Mouse (Mus musculus) embryonic facial prominence, embryonic 12.5 days (tissue): Measurements from ENCODE around the gene Eif4g2. TPM values are rescaled to one million over a fixed set of nuclear protein-coding genes. Genes with fewer than 3 reads are reported as not detected.

Experiments used
- ATAC-seq: fragments of 200-750 bp; cut with Nextera tagmentation; 2 replicates; pipeline ENCODE4 v1.8.0; 2017; ENCODE audit not compliant: insufficient number of reproducible peaks, insufficient read depth, low FRiP score, low TSS enrichment
- H3K27ac ChIP-seq: fragments of 300-500 bp; sonication (generic); 2 replicates; pipeline ENCODE4 v1.5.1; 2016; ENCODE audit warnings: mild to moderate bottlenecking
- H3K27me3 ChIP-seq: fragments of 300-500 bp; sonication (generic); 2 replicates; pipeline ENCODE4 v1.6.1; 2016; ENCODE audit warnings: mild to moderate bottlenecking, moderate library complexity
- H3K36me3 ChIP-seq: fragments of 300-500 bp; sonication (generic); 2 replicates; pipeline ENCODE4 v1.6.1; 2016; ENCODE audit warnings: mild to moderate bottlenecking
- H3K4me1 ChIP-seq: fragments of 300-500 bp; sonication (generic); 2 replicates; pipeline ENCODE4 v1.6.1; 2016
- H3K4me2 ChIP-seq: fragments of 300-500 bp; sonication (generic); replicated peaks from 2 replicates; pipeline ENCODE4 v1.6.1; 2016; ENCODE audit warnings: mild to moderate bottlenecking, moderate library complexity
- H3K4me3 ChIP-seq: fragments of 300-500 bp; sonication (generic); 2 replicates; pipeline ENCODE4 v1.5.1; 2016; ENCODE audit warnings: mild to moderate bottlenecking
- H3K9ac ChIP-seq: fragments of 300-500 bp; sonication (generic); 2 replicates; pipeline ENCODE4 v1.6.1; 2016; ENCODE audit warnings: mild to moderate bottlenecking, moderate library complexity
- H3K9me3 ChIP-seq: fragments of 300-500 bp; sonication (generic); 2 replicates; pipeline ENCODE4 v1.6.1; 2016; ENCODE audit warnings: mild to moderate bottlenecking, moderate library complexity
- WGBS: fragments of 180-500 bp; shearing (Covaris S2); methylation state at CpG from one replicate; pipeline ENCODE4 v1.1.7; 2016; 5-methylcytosine and 5-hydroxymethylcytosine counted together
- polyA plus RNA-seq: library from polyadenylated mRNA; unstranded; fragments of >200 nt; fragmentation: Nextera tagmentation; extraction: Ambion mirVana; gene quantifications from 2 replicates; pipeline ENCODE4 v1.2.1, GENCODE M21; 2016

Eif4g2 gene
- polyA plus RNA-seq, 1 experiment from 2014 or later: 1,084 TPM

DNA sequence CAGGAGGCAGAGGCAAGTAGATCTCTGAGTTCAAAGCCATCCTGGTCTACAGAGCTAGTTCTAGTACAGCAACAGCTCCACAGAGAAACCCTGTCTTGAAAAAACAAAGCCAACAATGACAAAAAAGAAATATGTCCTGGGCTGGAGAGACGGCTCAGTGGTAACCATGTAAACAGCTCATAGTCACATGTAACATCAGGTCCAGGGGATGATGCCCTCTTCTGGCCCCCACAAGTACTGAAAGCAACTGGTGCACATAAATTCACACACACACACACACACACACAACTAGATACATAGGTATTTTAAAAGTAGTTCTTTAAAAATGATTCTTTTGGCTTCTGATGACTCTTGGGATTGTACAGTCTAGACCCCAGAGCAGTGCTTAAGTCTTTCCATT lies 19.9 kb downstream of the Eif4g2 start:
- Histone ChIP-seq H3K9ac (no peak overlapping the region), H3K4me2 (no peak overlapping the region), H3K9me3 (peaks cover 4% of the 10 kb centered on the region; the same call in 1 of the 2 replicates), H3K36me3 (peaks cover 6% of the 10 kb centered on the region), H3K27me3 (no peaks in the 10 kb centered on the region), H3K4me3 (no peak overlapping the region), H3K27ac (no peak overlapping the region), H3K4me1 (peaks cover 4% of the 10 kb centered on the region)
- WGBS: 83% methylated on average over 1 of the region's 1 CpGs
- no peak for ATAC-seq

DNA sequence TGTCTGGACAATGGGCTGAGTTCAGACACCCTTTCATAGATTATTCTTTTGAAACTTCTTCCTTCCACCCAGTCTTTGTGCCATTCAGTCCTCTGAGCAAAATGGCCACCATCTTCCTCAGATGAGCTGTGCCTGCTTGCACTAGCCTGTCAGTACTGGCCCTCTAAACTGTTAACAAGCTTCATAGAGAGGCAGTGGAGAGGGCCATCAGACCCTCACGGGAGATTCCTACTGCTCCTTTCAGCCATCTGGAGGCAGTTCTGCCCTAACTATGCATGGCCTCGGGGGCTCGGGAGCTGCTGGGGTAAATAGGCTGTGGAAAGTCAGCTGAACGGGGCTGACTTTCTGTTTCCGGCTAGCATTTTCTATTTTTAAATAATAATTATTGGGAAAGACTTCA lies 23.3 kb downstream of the Eif4g2 start:
- H3K36me3 ChIP-seq: peaks cover 17% of the 10 kb centered on the region
- WGBS: 40% methylated on average over 5 of the region's 5 CpGs
- H3K4me1 ChIP-seq: peaks cover 4% of the 10 kb centered on the region
- no peaks in the 10 kb centered on the region for H3K27me3 ChIP-seq
- no peak overlapping the region for H3K4me3 ChIP-seq
- H3K9ac ChIP-seq: no peak overlapping the region
- H3K27ac ChIP-seq: no peak overlapping the region; the same call in 1 of the 2 replicates
- ATAC-seq: no peak
- no peak overlapping the region for H3K4me2 ChIP-seq
- H3K9me3 ChIP-seq: no peaks in the 10 kb centered on the region

DNA sequence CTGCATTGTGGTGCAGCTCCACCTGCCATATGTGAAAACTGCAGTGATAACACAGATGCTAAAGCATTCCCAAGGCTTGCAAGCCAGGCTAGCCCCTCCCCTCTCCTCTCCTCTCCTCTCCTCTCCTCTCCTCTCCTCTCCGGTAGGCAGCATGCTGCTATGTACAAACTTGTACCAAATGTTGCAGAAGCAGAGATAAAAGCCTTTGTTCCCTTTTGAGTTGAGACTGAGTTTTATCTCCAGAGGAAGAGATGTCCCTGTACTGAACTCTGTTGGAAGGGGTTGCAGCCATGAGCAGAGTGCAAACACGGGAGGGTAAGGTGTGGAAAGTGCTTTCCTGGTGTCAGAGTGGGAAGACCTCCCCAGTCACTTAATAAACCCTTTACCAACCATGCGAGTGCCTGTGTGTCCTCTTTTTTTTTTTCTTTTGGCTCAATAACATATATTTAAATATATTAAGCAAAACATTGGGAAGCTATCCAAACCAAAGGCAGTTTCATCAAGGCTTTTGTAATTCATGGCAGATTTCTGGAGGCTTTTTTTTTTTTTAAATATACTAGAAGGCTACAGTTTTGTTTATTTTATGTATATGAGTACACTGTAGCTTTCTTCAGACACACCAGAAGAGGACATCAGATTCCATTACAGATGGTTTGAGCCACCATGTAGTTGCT lies 26.7 kb downstream of the Eif4g2 start:
- 84% methylated on average over 3 of the region's 3 CpGs for WGBS

GRCm38 (mm10) chr7:111055221-111055620 lies 27.6 kb downstream of the Eif4g2 start:
- Histone ChIP-seq H3K27ac (no peak overlapping the region), H3K4me3 (no peak overlapping the region), H3K4me1 (peaks cover 4% of the 10 kb centered on the region), H3K4me2 (no peak overlapping the region), H3K9ac (no peak overlapping the region), H3K27me3 (no peaks in the 10 kb centered on the region), H3K36me3 (peaks cover 60% of the 10 kb centered on the region), H3K9me3 (no peaks in the 10 kb centered on the region)
- ATAC-seq: no peak
- 93% methylated on average over 19 of the region's 19 CpGs for WGBS

More for the DNA sequence above, 26.7 kb downstream of the Eif4g2 start:
- Histone ChIP-seq H3K4me3 (no peak overlapping the region), H3K9me3 (no peaks in the 10 kb centered on the region), H3K27ac (no peak overlapping the region), H3K9ac (no peak overlapping the region), H3K36me3 (peaks cover 51% of the 10 kb centered on the region), H3K27me3 (no peaks in the 10 kb centered on the region), H3K4me2 (no peak overlapping the region), H3K4me1 (peaks cover 4% of the 10 kb centered on the region)
- ATAC-seq: no peak

- no peak overlapping the region for H3K4me2 ChIP-seq
- H3K4me1 ChIP-seq: no peaks in the 10 kb centered on the region
- no peak for ATAC-seq
- H3K9me3 ChIP-seq: no peaks in the 10 kb centered on the region
- no peak overlapping the region for H3K9ac ChIP-seq
- WGBS: 65% methylated on average over 6 of the region's 6 CpGs
- no peak overlapping the region for H3K27ac ChIP-seq
- H3K27me3 ChIP-seq: no peaks in the 10 kb centered on the region
- H3K36me3 ChIP-seq: peaks cover 94% of the 10 kb centered on the region
- H3K4me3 ChIP-seq: no peak overlapping the region
These were observed 33.0 kb downstream of the Eif4g2 start for GRCm38 (mm10) chr7:111049652-111050421.

GRCm38 (mm10) chr7:111048920-111049319 lies 33.9 kb downstream of the Eif4g2 start:
- no peak for ATAC-seq
- no peak overlapping the region for H3K4me3 ChIP-seq
- no peak overlapping the region for H3K4me2 ChIP-seq
- H3K9ac ChIP-seq: no peak overlapping the region
- H3K4me1 ChIP-seq: no peaks in the 10 kb centered on the region
- H3K27me3 ChIP-seq: no peaks in the 10 kb centered on the region
- peaks cover 94% of the 10 kb centered on the region for H3K36me3 ChIP-seq
- H3K9me3 ChIP-seq: no peaks in the 10 kb centered on the region
- H3K27ac ChIP-seq: no peak overlapping the region
- WGBS: 90% methylated on average over 5 of the region's 5 CpGs

DNA sequence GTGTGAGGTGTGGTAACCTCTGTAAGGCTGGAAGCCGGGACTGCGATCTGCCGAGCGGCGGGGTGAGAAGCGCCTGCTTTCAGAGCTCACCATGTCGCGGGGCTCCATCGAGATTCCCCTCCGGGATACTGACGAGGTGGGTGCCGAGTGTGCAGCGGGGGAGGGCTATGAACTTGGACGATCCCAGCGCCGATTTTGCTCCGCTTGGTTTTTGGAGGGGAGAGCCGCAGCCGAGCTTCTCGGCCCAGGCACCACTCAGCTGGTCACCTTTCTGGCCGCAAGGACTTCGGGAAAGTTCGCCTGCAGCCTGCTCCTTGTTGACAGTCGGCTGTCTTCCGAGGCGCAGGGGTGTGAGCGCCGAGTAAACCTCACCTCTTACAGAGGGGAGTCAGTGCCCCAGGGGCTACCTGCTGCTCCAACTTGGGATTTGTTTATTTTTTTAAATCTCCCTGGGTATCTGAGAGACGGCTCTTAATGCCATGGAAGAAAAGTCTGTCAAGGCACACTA lies 53.7 kb downstream of the Eif4g2 start:
- Histone ChIP-seq H3K9me3 (no peaks in the 10 kb centered on the region), H3K9ac (peak overlapping the region; percentile 71), H3K27me3 (no peaks in the 10 kb centered on the region), H3K4me1 (peaks cover 7% of the 10 kb centered on the region; the same call in 1 of the 2 replicates), H3K4me3 (peak overlapping the region; percentile 83), H3K36me3 (peaks cover 9% of the 10 kb centered on the region), H3K27ac (peak overlapping the region; percentile 88), H3K4me2 (peak overlapping the region; percentile 74)
- ATAC-seq: peak; percentile 73
- under 1% methylated on average over 29 of the region's 29 CpGs for WGBS

DNA sequence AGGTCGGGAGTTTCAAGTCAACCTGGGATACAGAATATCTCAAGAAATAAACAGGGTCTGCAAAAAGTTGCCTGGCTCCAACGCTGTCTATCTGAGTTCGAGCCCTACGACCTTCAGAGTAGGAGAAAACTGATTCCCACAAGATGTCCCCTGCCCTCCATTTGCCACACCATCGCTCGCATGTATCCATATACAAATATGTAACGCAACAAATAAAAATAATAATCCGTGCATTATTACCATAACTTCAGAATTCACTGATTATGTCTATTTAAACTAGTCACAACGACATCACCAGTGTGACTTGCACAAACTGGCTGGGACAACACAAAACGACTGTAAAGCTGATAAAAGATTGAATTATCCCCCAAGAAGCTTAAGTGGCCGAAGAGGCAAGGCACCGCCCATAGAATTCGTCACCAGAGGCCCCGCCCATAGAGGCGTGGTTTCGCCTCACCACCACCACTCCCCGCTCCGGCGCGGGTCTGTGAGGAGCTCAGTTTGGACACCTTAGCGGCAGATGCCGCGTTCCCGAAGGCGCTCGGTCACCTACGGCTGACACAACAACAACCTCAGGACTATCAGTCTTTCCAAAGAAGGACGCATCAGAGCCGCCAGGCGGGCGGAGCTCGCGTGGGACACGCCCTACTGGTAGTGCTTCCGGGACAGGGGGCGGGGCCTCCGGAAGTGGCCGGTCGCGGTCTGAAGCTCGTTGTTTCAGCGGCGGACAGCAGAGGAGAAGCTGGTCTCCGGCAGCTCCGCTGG lies 54.4 kb downstream of the Eif4g2 start, which contains the start of gene Ctr9:
Ctr9 (plus strand) TSS at position 671 of the 765 bp plus-strand sequence.
- peak; percentile 91 for ATAC-seq
- WGBS: 6% methylated on average over 45 of the region's 45 CpGs

DNA sequence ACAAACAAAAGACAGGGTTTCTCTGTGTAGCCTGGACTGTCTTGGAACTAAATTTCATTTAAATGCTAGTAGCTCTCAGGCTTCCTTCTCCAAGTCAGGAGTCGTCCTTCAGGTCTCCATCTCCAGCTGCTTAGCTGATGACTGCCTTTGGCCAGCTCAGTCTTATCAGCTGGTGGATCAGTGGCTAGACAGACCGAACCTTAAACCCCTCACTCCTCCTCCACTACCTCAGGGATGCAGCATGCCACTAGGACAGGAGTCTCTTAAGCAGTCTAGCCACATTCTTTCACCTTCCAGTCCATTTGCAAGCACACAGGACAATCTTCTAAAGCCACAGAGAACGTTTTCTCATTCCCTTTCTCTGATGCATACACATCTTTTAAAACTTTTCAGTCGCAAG lies 57.9 kb downstream of the Eif4g2 start:
- Histone ChIP-seq H3K4me1 (peaks cover 5% of the 10 kb centered on the region; the same call in 1 of the 2 replicates), H3K4me2 (no peak overlapping the region), H3K9ac (no peak overlapping the region), H3K9me3 (no peaks in the 10 kb centered on the region), H3K27me3 (no peaks in the 10 kb centered on the region), H3K4me3 (no peak overlapping the region), H3K36me3 (no peaks in the 10 kb centered on the region), H3K27ac (no peak overlapping the region)
- ATAC-seq: no peak
- WGBS: 56% methylated on average over 4 of the region's 4 CpGs

More for the DNA sequence above, 54.4 kb downstream of the Eif4g2 start, which contains the start of gene Ctr9:
- H3K36me3 ChIP-seq: peaks cover 7% of the 10 kb centered on the region
- peak within 1 kb of the TSS; percentile 74 for H3K4me2 ChIP-seq
- peak within 1 kb of the TSS; percentile 83 for H3K4me3 ChIP-seq
- H3K27ac ChIP-seq: peak within 1 kb of the TSS; percentile 88
- no peaks in the 10 kb centered on the region for H3K9me3 ChIP-seq
- H3K27me3 ChIP-seq: no peaks in the 10 kb centered on the region
- H3K9ac ChIP-seq: peak within 1 kb of the TSS; percentile 71
- H3K4me1 ChIP-seq: peaks cover 7% of the 10 kb centered on the region; the same call in 1 of the 2 replicates

GRCm38 (mm10) chr7:111024068-111024594 lies 58.7 kb downstream of the Eif4g2 start:
- no peak for ATAC-seq

GRCm38 (mm10) chr7:111020814-111021213 lies 62.0 kb downstream of the Eif4g2 start:
- Histone ChIP-seq H3K4me2 (no peak overlapping the region), H3K9ac (no peak overlapping the region), H3K9me3 (no peaks in the 10 kb centered on the region), H3K27me3 (no peaks in the 10 kb centered on the region), H3K27ac (no peak overlapping the region), H3K4me1 (no peaks in the 10 kb centered on the region), H3K36me3 (no peaks in the 10 kb centered on the region), H3K4me3 (no peak overlapping the region)
- ATAC-seq: no peak
- WGBS: 71% methylated on average over 4 of the region's 4 CpGs

More at GRCm38 (mm10) chr7:111024068-111024594, 58.7 kb downstream of the Eif4g2 start:
- 22% methylated on average over 8 of the region's 8 CpGs for WGBS
- H3K4me1 ChIP-seq: no peaks in the 10 kb centered on the region
- H3K9me3 ChIP-seq: no peaks in the 10 kb centered on the region
- no peak overlapping the region for H3K4me2 ChIP-seq
- H3K27ac ChIP-seq: no peak overlapping the region
- H3K36me3 ChIP-seq: no peaks in the 10 kb centered on the region
- H3K27me3 ChIP-seq: no peaks in the 10 kb centered on the region
- H3K9ac ChIP-seq: no peak overlapping the region
- H3K4me3 ChIP-seq: no peak overlapping the region
